Mouse (Mus musculus): ENCODE results near the gene Nt5c1b. TPM values are rescaled to one million over a fixed set of nuclear protein-coding genes. Genes with fewer than 3 reads are reported as not detected.

Nt5c1b gene
- polyA plus RNA-seq, 1 experiment from 2014 or later, result not detected

Other genes starting within 250 kb of the Nt5c1b start
- 25.5 and 25.9 TPM in 2 replicates for gene Rdh14, start 20.8 kb downstream of the Nt5c1b start, polyA plus RNA-seq (2014; fragmentation: Nextera tagmentation; extraction: Ambion mirVana)

All from liver, embryonic 11.5 days (tissue).